Mouse (Mus musculus): ENCODE measurements around the gene Ankef1. TPM values are rescaled to one million over a fixed set of nuclear protein-coding genes. Genes with fewer than 3 reads are reported as not detected.

The Ankef1 gene
- 0.62 and 1.3 TPM in 2 replicates for polyA plus RNA-seq (2015; fragmentation: Nextera tagmentation; extraction: Ambion mirVana)

DNA sequence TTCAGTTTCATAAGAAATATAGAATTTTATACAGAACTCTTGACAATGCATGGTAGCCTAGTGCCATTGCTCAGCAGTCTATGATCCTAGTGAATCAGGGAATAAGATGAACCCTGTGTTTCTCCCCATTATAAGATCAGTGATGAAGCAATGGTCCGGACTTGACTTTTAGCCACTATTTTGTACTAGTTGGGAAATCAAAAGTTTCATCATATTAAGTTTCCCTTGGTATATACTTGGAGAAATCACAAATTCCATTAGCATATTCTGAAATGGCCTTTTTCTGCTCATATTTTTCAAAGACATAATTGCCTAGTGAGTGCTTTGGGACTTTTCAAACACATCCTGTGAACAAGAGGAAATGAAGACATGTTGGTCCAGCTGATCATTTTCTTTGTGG is at the start of gene Ankef1:
Gene Ankef1 (plus strand): TSS at position 260 of the 400 bp plus-strand sequence.
- Histone ChIP-seq H3K27me3 (no peaks in the 10 kb centered on the region), H3K9ac (no peak within 1 kb of the TSS), H3K27ac (replicated peaks) (no peak within 1 kb of the TSS), H3K4me1 (no peaks in the 10 kb centered on the region), H3K4me3 (replicated peaks) (no peak within 1 kb of the TSS), H3K4me2 (replicated peaks) (no peak within 1 kb of the TSS), H3K9me3 (replicated peaks) (no peaks in the 10 kb centered on the region), H3K36me3 (no peaks in the 10 kb centered on the region)
- ATAC-seq (ENCODE audit: insufficient number of reproducible peaks, low FRiP score, low TSS enrichment, low read depth) = no peak
- WGBS = 81% methylated on average over 1 of the region's 1 CpGs

DNA sequence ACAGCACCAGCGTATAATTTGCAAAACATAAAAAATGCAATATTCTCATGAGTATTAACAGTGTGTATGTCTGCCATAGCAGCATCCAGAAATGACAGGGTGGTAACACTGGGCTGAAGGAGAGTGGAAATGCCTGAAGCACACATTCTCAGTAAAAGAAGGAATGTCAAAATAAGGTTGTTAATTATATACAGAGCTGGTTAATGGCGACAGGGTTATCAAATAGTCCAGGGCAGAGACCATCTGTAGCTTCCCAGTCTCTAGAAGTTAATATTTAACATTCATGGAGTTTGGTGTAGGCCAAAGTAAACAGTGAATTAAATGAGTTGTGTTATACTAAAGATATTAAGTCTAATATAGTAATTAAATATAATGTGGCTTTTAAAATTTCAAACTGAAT is 45.2 kb upstream of the Ankef1 start:
- no peaks in the 10 kb centered on the region for H3K9me3 ChIP-seq (replicated peaks)
- H3K4me2 ChIP-seq (replicated peaks) = no peak overlapping the region
- no peaks in the 10 kb centered on the region for H3K4me1 ChIP-seq
- H3K4me3 ChIP-seq (replicated peaks) = no peak overlapping the region
- 31% methylated on average over 2 of the region's 2 CpGs for WGBS
- no peak overlapping the region for H3K9ac ChIP-seq
- no peak overlapping the region for H3K27ac ChIP-seq (replicated peaks)
- H3K36me3 ChIP-seq = no peaks in the 10 kb centered on the region
- ATAC-seq (ENCODE audit: insufficient number of reproducible peaks, low FRiP score, low TSS enrichment, low read depth) = no peak
- H3K27me3 ChIP-seq = no peaks in the 10 kb centered on the region

DNA sequence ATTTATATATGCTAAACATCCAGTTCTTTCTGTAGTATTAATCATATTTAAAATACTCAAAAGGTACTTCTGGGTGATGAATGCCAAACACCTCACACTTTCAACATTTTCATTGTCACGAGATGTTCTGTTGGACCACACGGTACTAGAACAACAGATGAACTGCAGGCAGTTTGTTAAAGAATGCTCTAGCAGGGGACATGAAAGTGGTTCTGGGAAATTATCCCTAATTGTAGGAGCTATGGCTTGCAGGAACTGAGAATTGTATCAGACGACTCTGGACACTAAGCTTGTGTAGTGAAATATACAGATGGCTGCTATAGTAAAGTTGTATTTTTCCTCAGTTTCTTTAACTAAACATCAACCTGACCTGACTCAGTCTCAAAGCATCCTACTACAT is 44.8 kb upstream of the Ankef1 start:
- no peak overlapping the region for H3K4me2 ChIP-seq (replicated peaks)
- 60% methylated on average over 3 of the region's 3 CpGs for WGBS
- no peaks in the 10 kb centered on the region for H3K9me3 ChIP-seq (replicated peaks)
- no peaks in the 10 kb centered on the region for H3K36me3 ChIP-seq
- ATAC-seq (ENCODE audit: insufficient number of reproducible peaks, low FRiP score, low TSS enrichment, low read depth) = no peak
- no peak overlapping the region for H3K27ac ChIP-seq (replicated peaks)
- no peaks in the 10 kb centered on the region for H3K4me1 ChIP-seq
- no peak overlapping the region for H3K9ac ChIP-seq
- no peak overlapping the region for H3K4me3 ChIP-seq (replicated peaks)
- H3K27me3 ChIP-seq = no peaks in the 10 kb centered on the region

DNA sequence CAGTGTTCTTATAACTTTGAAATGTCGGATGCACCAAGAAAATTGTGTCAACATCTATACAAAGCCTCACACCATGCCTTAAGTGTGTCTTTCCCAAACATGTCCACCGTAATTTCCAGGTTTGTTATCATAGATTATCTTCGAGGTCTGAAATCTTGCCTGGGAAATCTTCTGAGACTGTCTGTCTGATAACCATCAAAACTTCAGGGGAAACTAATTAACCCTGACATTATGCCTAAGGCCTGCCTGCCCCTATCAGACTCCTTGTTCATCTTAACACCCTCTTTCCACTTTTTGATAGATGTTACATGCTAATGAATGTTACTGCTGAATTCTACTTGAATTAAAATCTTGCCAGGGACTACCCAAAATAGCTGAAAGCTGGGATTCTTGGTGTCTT is 24.1 kb upstream of the Ankef1 start:
- H3K9me3 ChIP-seq (replicated peaks) = no peaks in the 10 kb centered on the region
- H3K4me2 ChIP-seq (replicated peaks) = no peak overlapping the region
- no peak overlapping the region for H3K9ac ChIP-seq
- H3K4me3 ChIP-seq (replicated peaks) = no peak overlapping the region
- H3K27me3 ChIP-seq = no peaks in the 10 kb centered on the region
- ATAC-seq (ENCODE audit: insufficient number of reproducible peaks, low FRiP score, low TSS enrichment, low read depth) = no peak
- 45% methylated on average over 3 of the region's 3 CpGs for WGBS
- no peak overlapping the region for H3K27ac ChIP-seq (replicated peaks)
- no peaks in the 10 kb centered on the region for H3K36me3 ChIP-seq
- H3K4me1 ChIP-seq = no peaks in the 10 kb centered on the region

DNA sequence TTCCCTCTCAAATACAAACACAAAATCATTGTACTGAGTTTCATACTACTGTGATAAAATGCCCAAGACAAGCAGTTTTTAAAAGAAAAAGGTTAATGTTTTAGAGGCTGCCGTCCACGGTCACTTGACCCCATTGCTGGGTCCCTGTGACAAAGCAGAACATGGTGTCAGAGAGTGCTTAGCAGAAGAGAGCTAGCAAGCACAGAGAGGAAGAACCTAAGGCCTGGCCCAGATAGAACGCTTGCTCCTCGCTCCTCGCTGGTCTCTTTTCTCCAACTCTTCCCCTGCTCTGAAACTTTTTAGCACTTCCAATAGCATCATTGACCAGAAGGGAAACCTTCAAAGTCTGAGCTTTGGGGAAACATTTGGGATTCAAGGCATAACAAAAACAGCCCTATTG is 19.4 kb upstream of the Ankef1 start:
- H3K4me2 ChIP-seq (replicated peaks) = no peak overlapping the region
- H3K4me3 ChIP-seq (replicated peaks) = no peak overlapping the region
- H3K27me3 ChIP-seq = no peaks in the 10 kb centered on the region
- no peak for ATAC-seq (ENCODE audit: insufficient number of reproducible peaks, low FRiP score, low TSS enrichment, low read depth)
- H3K9me3 ChIP-seq (replicated peaks) = no peaks in the 10 kb centered on the region
- no peaks in the 10 kb centered on the region for H3K36me3 ChIP-seq
- H3K27ac ChIP-seq (replicated peaks) = no peak overlapping the region
- WGBS = 79% methylated on average over 5 of the region's 5 CpGs
- 0 out of 2 replicates have a peak, but pooled peaks cover 3% of the 10 kb centered on the region for H3K4me1 ChIP-seq
- H3K9ac ChIP-seq = no peak overlapping the region

DNA sequence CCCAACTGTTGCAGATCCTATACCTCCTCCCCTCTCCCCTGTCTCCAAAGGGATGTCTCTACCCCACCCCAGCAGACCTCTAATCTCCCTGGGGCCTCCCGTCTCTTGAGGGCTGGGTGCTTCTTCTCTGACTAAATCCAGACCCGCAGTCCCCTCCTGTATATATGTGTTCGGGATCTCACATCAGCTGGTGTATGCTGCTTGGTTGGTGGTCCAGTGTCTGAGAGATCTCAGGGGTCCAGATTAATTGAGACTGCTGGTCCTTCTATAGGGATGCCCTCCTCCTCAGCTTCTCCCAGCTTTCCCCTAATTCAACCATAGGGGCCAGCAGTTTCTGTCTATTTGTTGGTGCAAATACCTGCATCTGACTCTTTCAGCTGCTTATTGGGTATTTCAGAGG is 18.7 kb upstream of the Ankef1 start:
- H3K36me3 ChIP-seq = no peaks in the 10 kb centered on the region
- H3K9me3 ChIP-seq (replicated peaks) = no peaks in the 10 kb centered on the region
- H3K27me3 ChIP-seq = no peaks in the 10 kb centered on the region
- H3K4me2 ChIP-seq (replicated peaks) = no peak overlapping the region
- ATAC-seq (ENCODE audit: insufficient number of reproducible peaks, low FRiP score, low TSS enrichment, low read depth) = no peak
- 70% methylated on average over 3 of the region's 3 CpGs for WGBS
- H3K4me3 ChIP-seq (replicated peaks) = no peak overlapping the region
- H3K4me1 ChIP-seq = 0 out of 2 replicates have a peak, but pooled peaks cover 3% of the 10 kb centered on the region
- no peak overlapping the region for H3K27ac ChIP-seq (replicated peaks)
- no peak overlapping the region for H3K9ac ChIP-seq

DNA sequence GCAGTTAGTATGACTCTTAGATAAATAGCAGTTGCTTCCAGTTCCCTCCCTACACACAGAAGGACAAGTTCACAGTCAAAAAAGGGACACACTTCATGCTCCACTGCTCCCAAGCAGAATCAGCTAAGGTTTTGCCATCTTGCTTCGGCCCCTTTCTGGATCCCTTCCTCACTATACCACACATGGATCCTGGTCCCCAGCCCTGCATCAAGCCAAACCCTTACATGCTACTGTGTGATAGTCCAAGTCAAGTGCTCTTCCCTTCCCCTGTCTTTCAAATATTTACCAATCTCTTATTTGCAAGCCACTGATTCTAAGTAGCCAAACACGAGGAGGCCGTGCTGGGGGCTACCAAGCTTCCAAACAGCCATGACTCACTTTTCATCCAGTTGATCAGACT is 16.8 kb upstream of the Ankef1 start:
- Histone ChIP-seq H3K27me3 (no peaks in the 10 kb centered on the region), H3K9ac (no peak overlapping the region), H3K4me1 (0 out of 2 replicates have a peak, but pooled peaks cover 3% of the 10 kb centered on the region), H3K4me3 (replicated peaks) (no peak overlapping the region), H3K36me3 (no peaks in the 10 kb centered on the region), H3K27ac (replicated peaks) (no peak overlapping the region), H3K9me3 (replicated peaks) (no peaks in the 10 kb centered on the region), H3K4me2 (replicated peaks) (no peak overlapping the region)
- ATAC-seq (ENCODE audit: insufficient number of reproducible peaks, low FRiP score, low TSS enrichment, low read depth) = no peak
- 77% methylated on average over 3 of the region's 3 CpGs for WGBS

DNA sequence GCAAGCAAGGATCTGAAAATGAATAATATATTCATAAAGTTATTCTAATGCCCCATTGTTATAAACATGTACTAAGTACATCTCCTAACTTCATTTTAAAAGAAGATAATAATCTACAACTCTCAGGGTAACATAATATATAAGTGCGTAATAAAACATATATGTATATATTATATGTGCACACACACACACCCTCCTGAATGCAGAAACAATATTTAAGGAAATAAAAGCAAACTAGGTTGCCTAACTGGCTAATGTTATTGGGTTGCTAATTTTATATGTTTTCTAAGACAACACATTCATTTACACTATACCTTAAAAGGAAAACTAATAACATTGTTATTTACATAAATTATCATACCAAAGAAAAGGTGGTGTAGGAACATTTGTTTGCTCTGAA is 16.3 kb upstream of the Ankef1 start:
- Histone ChIP-seq H3K4me3 (replicated peaks) (no peak overlapping the region), H3K9ac (no peak overlapping the region), H3K9me3 (replicated peaks) (no peaks in the 10 kb centered on the region), H3K27me3 (no peaks in the 10 kb centered on the region), H3K36me3 (no peaks in the 10 kb centered on the region), H3K4me1 (0 out of 2 replicates have a peak, but pooled peaks cover 3% of the 10 kb centered on the region), H3K27ac (replicated peaks) (no peak overlapping the region), H3K4me2 (replicated peaks) (0 out of 2 replicates have a peak overlapping the region, but pooled peaks have one; percentile 22)
- WGBS = 100% methylated on average over 1 of the region's 1 CpGs
- ATAC-seq (ENCODE audit: insufficient number of reproducible peaks, low FRiP score, low TSS enrichment, low read depth) = no peak

DNA sequence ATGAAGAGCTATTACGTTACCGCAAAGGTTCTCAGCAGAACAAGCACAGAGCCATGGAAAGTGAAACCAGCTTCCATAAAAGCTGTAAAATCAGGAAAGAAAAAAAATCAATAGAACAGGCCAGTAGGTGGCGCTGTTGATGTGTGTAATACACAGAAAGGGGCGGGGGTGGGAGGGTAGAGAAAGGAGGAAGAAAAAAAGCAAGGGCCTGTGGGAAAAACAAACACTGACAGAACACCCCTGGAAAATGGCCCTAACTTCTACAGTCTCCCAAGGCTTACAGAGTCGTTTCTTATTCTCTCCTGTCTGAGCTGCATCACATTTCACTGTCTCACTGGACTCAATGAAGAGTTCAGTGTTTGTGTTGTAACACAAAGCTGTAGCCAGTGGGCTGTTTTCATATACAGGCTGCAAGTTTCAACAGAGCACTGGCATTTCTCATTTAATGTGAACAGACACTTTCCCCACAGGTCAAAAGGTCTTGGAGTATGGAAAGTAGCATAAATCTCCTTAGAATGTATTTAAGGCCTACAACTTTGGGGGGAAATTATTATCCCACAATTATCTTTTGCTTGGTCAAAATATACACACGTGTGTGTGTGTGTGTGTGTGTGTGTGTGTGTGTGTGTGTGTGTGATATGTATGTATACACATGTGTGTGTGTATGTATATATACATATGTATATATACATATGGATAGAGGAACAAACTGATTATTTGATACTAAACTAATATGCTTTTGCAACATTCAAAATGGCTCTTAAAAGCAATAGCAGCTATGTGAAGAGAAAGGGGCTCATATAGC is 15.7 kb upstream of the Ankef1 start:
- Histone ChIP-seq H3K4me1 (0 out of 2 replicates have a peak, but pooled peaks cover 3% of the 10 kb centered on the region), H3K9ac (no peak overlapping the region), H3K4me2 (replicated peaks) (0 out of 2 replicates have a peak overlapping the region, but pooled peaks have one; percentile 22), H3K4me3 (replicated peaks) (no peak overlapping the region), H3K9me3 (replicated peaks) (no peaks in the 10 kb centered on the region), H3K36me3 (no peaks in the 10 kb centered on the region), H3K27me3 (no peaks in the 10 kb centered on the region), H3K27ac (replicated peaks) (0 out of 2 replicates have a peak overlapping the region, but pooled peaks have one; percentile 39)
- 9% methylated on average over 6 of the region's 6 CpGs for WGBS
- ATAC-seq (ENCODE audit: insufficient number of reproducible peaks, low FRiP score, low TSS enrichment, low read depth) = peak; percentile 63; the same call in 1 of the 2 replicates

DNA sequence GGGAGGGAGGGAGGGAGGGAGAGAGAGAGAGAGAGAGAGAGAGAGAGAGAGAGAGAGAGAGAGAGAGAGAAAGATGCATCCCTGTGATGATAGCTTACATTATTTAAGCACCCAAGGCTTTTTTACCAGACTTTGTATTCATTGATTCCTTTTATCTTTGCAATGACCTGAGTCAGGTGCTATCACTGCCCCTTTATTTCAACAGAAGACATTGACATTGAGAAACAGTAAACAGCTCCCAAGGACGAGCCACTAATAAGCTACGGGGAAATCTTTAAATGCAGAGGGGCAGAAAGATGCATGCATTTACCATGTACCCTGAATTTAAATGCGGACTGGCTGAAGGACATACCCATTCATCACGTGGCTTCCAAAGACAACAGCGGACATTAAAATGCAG is 14.7 kb upstream of the Ankef1 start:
- H3K9ac ChIP-seq = no peak overlapping the region
- no peak overlapping the region for H3K27ac ChIP-seq (replicated peaks)
- H3K4me2 ChIP-seq (replicated peaks) = no peak overlapping the region
- no peaks in the 10 kb centered on the region for H3K9me3 ChIP-seq (replicated peaks)
- H3K4me3 ChIP-seq (replicated peaks) = no peak overlapping the region
- no peaks in the 10 kb centered on the region for H3K36me3 ChIP-seq
- ATAC-seq (ENCODE audit: insufficient number of reproducible peaks, low FRiP score, low TSS enrichment, low read depth) = no peak
- WGBS = 82% methylated on average over 5 of the region's 5 CpGs
- H3K27me3 ChIP-seq = no peaks in the 10 kb centered on the region
- H3K4me1 ChIP-seq = 0 out of 2 replicates have a peak, but pooled peaks cover 3% of the 10 kb centered on the region

DNA sequence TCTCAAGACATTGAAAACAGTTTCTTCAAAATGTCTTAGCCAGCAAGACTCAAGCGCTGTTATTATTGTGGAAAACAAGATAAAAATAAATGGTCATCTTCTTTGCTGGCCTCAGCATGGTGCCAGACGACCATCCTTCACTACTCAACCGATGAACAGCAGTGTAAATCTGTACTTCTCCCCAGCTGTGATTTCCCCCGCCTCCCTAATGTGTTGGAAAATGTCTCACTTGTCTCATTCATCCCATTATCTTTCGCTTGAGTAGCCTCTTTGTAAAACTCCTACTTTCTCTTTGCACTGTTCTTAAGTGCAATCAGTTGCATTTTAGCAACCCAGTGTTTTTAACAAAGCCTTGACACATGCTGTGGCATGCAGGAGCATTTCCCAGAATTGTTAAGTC is 9.4 kb downstream of the Ankef1 start:
- Histone ChIP-seq H3K9ac (no peak overlapping the region), H3K36me3 (no peaks in the 10 kb centered on the region), H3K9me3 (replicated peaks) (no peaks in the 10 kb centered on the region), H3K4me2 (replicated peaks) (no peak overlapping the region), H3K4me1 (peaks cover 3% of the 10 kb centered on the region; the same call in 1 of the 2 replicates), H3K27me3 (no peaks in the 10 kb centered on the region), H3K27ac (replicated peaks) (no peak overlapping the region), H3K4me3 (replicated peaks) (no peak overlapping the region)
- WGBS = 49% methylated on average over 5 of the region's 5 CpGs
- no peak for ATAC-seq (ENCODE audit: insufficient number of reproducible peaks, low FRiP score, low TSS enrichment, low read depth)

DNA sequence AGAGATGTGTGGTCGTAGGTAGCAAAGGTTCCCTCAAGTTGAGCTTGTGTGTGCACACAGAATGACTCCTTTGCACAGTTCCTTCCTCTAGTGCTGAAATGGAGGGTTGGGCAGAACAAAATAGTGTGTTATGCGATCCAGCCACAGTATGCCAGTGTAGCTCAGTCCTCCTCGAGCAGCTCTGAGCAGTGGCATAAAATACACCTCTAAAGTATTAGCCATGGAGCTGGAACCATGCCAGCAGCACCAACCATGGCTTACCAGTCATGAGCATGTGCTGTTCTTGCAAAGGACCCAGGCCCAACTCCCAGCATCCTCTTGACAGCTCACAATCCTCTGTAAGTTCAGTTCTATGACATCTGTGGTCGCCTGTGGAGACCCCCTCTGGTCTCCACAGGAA is 10.0 kb downstream of the Ankef1 start:
- 74% methylated on average over 4 of the region's 4 CpGs for WGBS
- H3K36me3 ChIP-seq = no peaks in the 10 kb centered on the region

More for the DNA sequence above, 10.0 kb downstream of the Ankef1 start:
- no peaks in the 10 kb centered on the region for H3K27me3 ChIP-seq
- no peak overlapping the region for H3K27ac ChIP-seq (replicated peaks)
- peaks cover 3% of the 10 kb centered on the region; the same call in 1 of the 2 replicates for H3K4me1 ChIP-seq
- no peak for ATAC-seq (ENCODE audit: insufficient number of reproducible peaks, low FRiP score, low TSS enrichment, low read depth)
- no peak overlapping the region for H3K9ac ChIP-seq
- H3K4me3 ChIP-seq (replicated peaks) = no peak overlapping the region
- no peaks in the 10 kb centered on the region for H3K9me3 ChIP-seq (replicated peaks)
- no peak overlapping the region for H3K4me2 ChIP-seq (replicated peaks)

Measured in embryonic facial prominence, embryonic 15.5 days (tissue).